Mouse (Mus musculus): ENCODE measurements around the gene Ackr2. TPM values are rescaled to one million over a fixed set of nuclear protein-coding genes. Genes with fewer than 3 reads are reported as not detected.

The Ackr2 gene
- polyA plus RNA-seq, 1 experiment: 1.1 TPM

- WGBS: 79% methylated on average over 7 of the region's 7 CpGs
- TF ChIP-seq CTCF (conservative IDR thresholded peaks at IDR 0.05; ENCODE audit: insufficient read depth, insufficient read length, low read depth, low read length): no peak
- no peak for TF ChIP-seq POLR2A (IDR thresholded peaks at IDR 0.05; ENCODE audit: low read depth, low read length)
- H3K27ac ChIP-seq (ENCODE audit: insufficient read depth, low read depth, low read length): no peak overlapping the region
- no peaks in the 10 kb centered on the region for H3K36me3 ChIP-seq (ENCODE audit: control insufficient read depth, insufficient read depth, low read length)
- no peak overlapping the region for H3K4me3 ChIP-seq (ENCODE audit: insufficient read depth, low read depth, low read length)
- H3K4me1 ChIP-seq (ENCODE audit: control insufficient read depth, insufficient read depth, low read length): no peaks in the 10 kb centered on the region
- DNase-seq: no peak
- H3K27me3 ChIP-seq (replicated peaks; ENCODE audit: control insufficient read depth, insufficient read depth, low read length): no peaks in the 10 kb centered on the region
Observed at GRCm38 (mm10) chr9:121927721-121928120, 29.6 kb downstream of the Ackr2 start.

- no peak overlapping the region for H3K27ac ChIP-seq (ENCODE audit: insufficient read depth, low read depth, low read length)
- H3K36me3 ChIP-seq (ENCODE audit: control insufficient read depth, insufficient read depth, low read length): no peaks in the 10 kb centered on the region
- DNase-seq: peak; percentile 46
- no peaks in the 10 kb centered on the region for H3K27me3 ChIP-seq (replicated peaks; ENCODE audit: control insufficient read depth, insufficient read depth, low read length)
- H3K4me3 ChIP-seq (ENCODE audit: insufficient read depth, low read depth, low read length): no peak overlapping the region
- WGBS: 26% methylated on average over 2 of the region's 2 CpGs
- no peaks in the 10 kb centered on the region for H3K4me1 ChIP-seq (ENCODE audit: control insufficient read depth, insufficient read depth, low read length)
- TF ChIP-seq POLR2A (IDR thresholded peaks at IDR 0.05; ENCODE audit: low read depth, low read length) (no peak), CTCF (conservative IDR thresholded peaks at IDR 0.05; ENCODE audit: insufficient read depth, insufficient read length, low read depth, low read length) (peak; percentile 77)
Observed at GRCm38 (mm10) chr9:121928498-121928897, 30.3 kb downstream of the Ackr2 start.

GRCm38 (mm10) chr9:121934856-121935255 is 36.7 kb downstream of the Ackr2 start:
- no peak for DNase-seq
- Histone ChIP-seq H3K4me1 (ENCODE audit: control insufficient read depth, insufficient read depth, low read length) (no peaks in the 10 kb centered on the region), H3K4me3 (ENCODE audit: insufficient read depth, low read depth, low read length) (no peak overlapping the region), H3K27ac (ENCODE audit: insufficient read depth, low read depth, low read length) (no peak overlapping the region), H3K36me3 (ENCODE audit: control insufficient read depth, insufficient read depth, low read length) (no peaks in the 10 kb centered on the region), H3K27me3 (replicated peaks; ENCODE audit: control insufficient read depth, insufficient read depth, low read length) (no peaks in the 10 kb centered on the region)
- TF ChIP-seq CTCF (conservative IDR thresholded peaks at IDR 0.05; ENCODE audit: insufficient read depth, insufficient read length, low read depth, low read length): no peak
- no peak for TF ChIP-seq POLR2A (IDR thresholded peaks at IDR 0.05; ENCODE audit: low read depth, low read length)
- 81% methylated on average over 4 of the region's 4 CpGs for WGBS

GRCm38 (mm10) chr9:121936952-121937351 is 38.8 kb downstream of the Ackr2 start:
- DNase-seq: no peak
- H3K4me3 ChIP-seq (ENCODE audit: insufficient read depth, low read depth, low read length): no peak overlapping the region
- H3K27me3 ChIP-seq (replicated peaks; ENCODE audit: control insufficient read depth, insufficient read depth, low read length): no peaks in the 10 kb centered on the region
- no peaks in the 10 kb centered on the region for H3K36me3 ChIP-seq (ENCODE audit: control insufficient read depth, insufficient read depth, low read length)
- WGBS: 63% methylated on average over 1 of the region's 1 CpGs
- TF ChIP-seq CTCF (conservative IDR thresholded peaks at IDR 0.05; ENCODE audit: insufficient read depth, insufficient read length, low read depth, low read length) (no peak), POLR2A (IDR thresholded peaks at IDR 0.05; ENCODE audit: low read depth, low read length) (no peak)
- no peak overlapping the region for H3K27ac ChIP-seq (ENCODE audit: insufficient read depth, low read depth, low read length)
- H3K4me1 ChIP-seq (ENCODE audit: control insufficient read depth, insufficient read depth, low read length): no peaks in the 10 kb centered on the region

GRCm38 (mm10) chr9:121937451-121937864 is 39.3 kb downstream of the Ackr2 start:
- DNase-seq: no peak
- Histone ChIP-seq H3K4me3 (ENCODE audit: insufficient read depth, low read depth, low read length) (no peak overlapping the region), H3K4me1 (ENCODE audit: control insufficient read depth, insufficient read depth, low read length) (no peaks in the 10 kb centered on the region), H3K27me3 (replicated peaks; ENCODE audit: control insufficient read depth, insufficient read depth, low read length) (no peaks in the 10 kb centered on the region), H3K27ac (ENCODE audit: insufficient read depth, low read depth, low read length) (no peak overlapping the region), H3K36me3 (ENCODE audit: control insufficient read depth, insufficient read depth, low read length) (no peaks in the 10 kb centered on the region)
- no peak for TF ChIP-seq CTCF (conservative IDR thresholded peaks at IDR 0.05; ENCODE audit: insufficient read depth, insufficient read length, low read depth, low read length)
- TF ChIP-seq POLR2A (IDR thresholded peaks at IDR 0.05; ENCODE audit: low read depth, low read length): no peak
- WGBS: 58% methylated on average over 6 of the region's 6 CpGs

- Histone ChIP-seq H3K36me3 (ENCODE audit: control insufficient read depth, insufficient read depth, low read length) (no peaks in the 10 kb centered on the region), H3K4me3 (ENCODE audit: insufficient read depth, low read depth, low read length) (peak overlapping the region; percentile 42), H3K27me3 (replicated peaks; ENCODE audit: control insufficient read depth, insufficient read depth, low read length) (no peaks in the 10 kb centered on the region), H3K27ac (ENCODE audit: insufficient read depth, low read depth, low read length) (no peak overlapping the region), H3K4me1 (ENCODE audit: control insufficient read depth, insufficient read depth, low read length) (no peaks in the 10 kb centered on the region)
- no peak for DNase-seq
- TF ChIP-seq CTCF (conservative IDR thresholded peaks at IDR 0.05; ENCODE audit: insufficient read depth, insufficient read length, low read depth, low read length) (no peak), POLR2A (IDR thresholded peaks at IDR 0.05; ENCODE audit: low read depth, low read length) (no peak)
- 66% methylated on average over 21 of the region's 21 CpGs for WGBS
Observed at GRCm38 (mm10) chr9:121937944-121938355, 39.8 kb downstream of the Ackr2 start.

GRCm38 (mm10) chr9:121943005-121943404 is 44.9 kb downstream of the Ackr2 start:
- H3K4me1 ChIP-seq (ENCODE audit: control insufficient read depth, insufficient read depth, low read length): no peaks in the 10 kb centered on the region
- DNase-seq: no peak
- no peak for TF ChIP-seq POLR2A (IDR thresholded peaks at IDR 0.05; ENCODE audit: low read depth, low read length)
- H3K27me3 ChIP-seq (replicated peaks; ENCODE audit: control insufficient read depth, insufficient read depth, low read length): no peaks in the 10 kb centered on the region
- H3K36me3 ChIP-seq (ENCODE audit: control insufficient read depth, insufficient read depth, low read length): no peaks in the 10 kb centered on the region
- H3K4me3 ChIP-seq (ENCODE audit: insufficient read depth, low read depth, low read length): no peak overlapping the region
- no peak overlapping the region for H3K27ac ChIP-seq (ENCODE audit: insufficient read depth, low read depth, low read length)
- WGBS: 69% methylated on average over 3 of the region's 3 CpGs

- H3K4me3 ChIP-seq (ENCODE audit: insufficient read depth, low read depth, low read length): no peak overlapping the region
- WGBS: 83% methylated on average over 3 of the region's 3 CpGs
- TF ChIP-seq POLR2A (IDR thresholded peaks at IDR 0.05; ENCODE audit: low read depth, low read length): no peak
- no peak for DNase-seq
- H3K36me3 ChIP-seq (ENCODE audit: control insufficient read depth, insufficient read depth, low read length): no peaks in the 10 kb centered on the region
- H3K4me1 ChIP-seq (ENCODE audit: control insufficient read depth, insufficient read depth, low read length): no peaks in the 10 kb centered on the region
- H3K27ac ChIP-seq (ENCODE audit: insufficient read depth, low read depth, low read length): no peak overlapping the region
- H3K27me3 ChIP-seq (replicated peaks; ENCODE audit: control insufficient read depth, insufficient read depth, low read length): no peaks in the 10 kb centered on the region
Observed at GRCm38 (mm10) chr9:121943628-121944027, 45.5 kb downstream of the Ackr2 start.

Measured in kidney, adult 2 months (tissue).